In the genomic region with DNA sequence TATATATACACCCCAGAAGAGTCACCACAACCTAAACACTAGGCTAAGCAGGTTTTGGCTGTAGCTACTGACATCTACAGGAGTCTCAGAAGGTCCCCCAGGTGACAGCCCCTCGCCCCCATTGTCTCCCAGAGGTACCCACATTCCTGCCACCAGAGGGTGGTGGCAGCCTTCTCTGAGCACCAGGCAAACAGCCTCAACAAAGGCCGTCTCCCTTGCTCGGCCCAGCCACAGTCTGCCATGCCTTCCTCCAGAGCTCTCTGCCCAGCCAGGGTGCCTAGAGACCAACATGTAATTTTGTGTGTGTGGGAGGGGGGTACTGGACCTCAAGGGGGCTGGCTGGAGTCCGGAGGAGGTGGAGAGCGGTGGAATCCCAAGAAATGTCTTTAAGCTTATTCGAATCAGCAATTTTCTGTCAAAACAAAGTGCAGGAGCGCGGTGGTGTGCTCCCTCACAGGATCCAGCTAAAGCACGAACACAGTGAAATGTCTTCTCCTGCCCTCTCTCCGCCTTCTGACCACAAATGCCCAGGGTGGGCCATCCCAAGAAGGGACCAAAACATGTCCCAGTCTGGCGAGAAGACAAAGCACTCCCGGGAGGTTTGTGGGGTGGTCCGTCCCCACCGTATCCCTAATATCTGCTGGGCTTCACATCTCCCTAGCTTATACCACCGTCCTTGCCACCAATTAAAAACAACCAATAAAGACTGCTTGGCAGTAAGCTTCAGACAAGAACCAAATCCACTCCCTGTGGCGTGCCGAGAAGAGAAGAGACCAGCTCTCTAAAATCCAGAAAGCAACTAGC, we compare ENCODE assay signal across 8 mouse cellular contexts.
DNase-seq lines count a peak whose midpoint lies in the region; ATAC-seq and TF ChIP-seq lines count a peak whose summit lies in the region.
"Had no signal": no experiment of that assay in that cellular context is flagged by ENCODE, and none has a peak within 500 bp of the region (broad histone marks: within the 10 kb centered on the region; RNA-seq: fewer than 3 reads in every experiment).

No protein-coding gene starts in this region.

- no peaks in the 10 kb centered on the region for H3K36me3 ChIP-seq in ES-E14 (ENCODE audit: control insufficient read depth, insufficient read depth, low read length, poor library complexity, severe bottlenecking)
- H3K36me3 ChIP-seq in intestine, postnatal 0 days (ENCODE audit: control insufficient read depth, insufficient read depth): peaks cover 6% of the 10 kb centered on the region; the same call in 1 of the 2 replicates

- WGBS in intestine, postnatal 0 days: 53% methylated on average over 17 of the region's 17 CpGs

- H3K27me3 ChIP-seq in intestine, postnatal 0 days (replicated peaks; ENCODE audit: control insufficient read depth, insufficient read depth, low read length): no peaks in the 10 kb centered on the region

- peak; percentile 94 for TF ChIP-seq CTCF in intestine, postnatal 0 days (IDR thresholded peaks at IDR 0.05; ENCODE audit: low read depth)

- peak; percentile 24; the same call in 1 of the 2 replicates for ATAC-seq in intestine, postnatal 0 days
- no peak for ATAC-seq in frontal cortex, adult (ENCODE audit: low TSS enrichment)

- H3K4me1 ChIP-seq in ES-E14 (ENCODE audit: control insufficient read depth in 2 of 2, insufficient read depth in 2 of 2, low read length in 2 of 2, poor library complexity in 1 of 2): peaks cover 6 to 33% of the 10 kb centered on the region in 2 experiments; a peak in 3 of 4 replicates
- H3K4me1 ChIP-seq in intestine, postnatal 0 days (replicated peaks; ENCODE audit: control insufficient read depth, insufficient read depth, low read length): 0 out of 2 replicates have a peak, but pooled peaks cover 15% of the 10 kb centered on the region

- H3K27ac ChIP-seq in ES-E14 (ENCODE audit: insufficient read depth, low read depth, low read length, poor library complexity, severe bottlenecking): no peak overlapping the region
- H3K27ac ChIP-seq in intestine, postnatal 0 days (ENCODE audit: low read depth, low read length): peak overlapping the region; percentile 21; the same call in 1 of the 2 replicates

- peak; percentile 56 for DNase-seq in ES-E14 (ENCODE audit: low read depth, low spot score)
- peak; percentile 81 for DNase-seq in adrenal gland, postnatal 10 days
- DNase-seq in gastrocnemius, postnatal 10 days: peak; percentile 60
- DNase-seq in lung, adult 18-20 months: peak; percentile 67 to 78
- peak; percentile 62 for DNase-seq in ovary, postnatal 14 days (ENCODE audit: low spot score)

- in situ Hi-C loops in ES-E14 (cut with MboI; ENCODE audit: low sequenced_read_pairs in 2 of 2, unreplicated experiment in 2 of 2): no loop called here

- H3K9ac ChIP-seq in ES-E14 (ENCODE audit: insufficient read depth, low read depth, low read length, poor library complexity, severe bottlenecking): no peak overlapping the region; the same call in 1 of the 2 replicates
- 0 out of 2 replicates have a peak overlapping the region, but pooled peaks have one; percentile 22 for H3K9ac ChIP-seq in intestine, postnatal 0 days (ENCODE audit: low read depth, low read length)

- no peak overlapping the region; the same call in 1 of the 2 replicates for H3K4me2 ChIP-seq in intestine, postnatal 0 days (replicated peaks; ENCODE audit: low read depth)

- no peaks in the 10 kb centered on the region for H3K9me3 ChIP-seq in ES-E14 (ENCODE audit: control insufficient read depth, insufficient read depth, low read depth, low read length)
- no peaks in the 10 kb centered on the region for H3K9me3 ChIP-seq in intestine, postnatal 0 days (ENCODE audit: control insufficient read depth)

- H3K4me3 ChIP-seq in ES-E14 (ENCODE audit: insufficient read depth in 1 of 2, low read depth in 1 of 2, low read length in 2 of 2, poor library complexity in 1 of 2, severe bottlenecking in 1 of 2): no peak overlapping the region
- H3K4me3 ChIP-seq in intestine, postnatal 0 days (ENCODE audit: low read depth, low read length): no peak overlapping the region
- H3K4me3 ChIP-seq: erythroblast, embryonic 14.5 days had no signal

TF ChIP-seq in ES-E14, 5 proteins besides CTCF, POLR2A, EP300 and RAD21:
- TF ChIP-seq HCFC1 (IDR thresholded peaks at IDR 0.05; ENCODE audit: borderline replicate concordance, insufficient read depth, low read length): no peak
- no peak for TF ChIP-seq ZC3H11A (IDR thresholded peaks at IDR 0.05; ENCODE audit: borderline replicate concordance, low read depth, low read length)
- no peak for TF ChIP-seq CHD2 (IDR thresholded peaks at IDR 0.05; ENCODE audit: low read depth, low read length)
- no peak for TF ChIP-seq MAFK (IDR thresholded peaks at IDR 0.05; ENCODE audit: insufficient read depth, low read depth, low read length)
- TF ChIP-seq ZNF384 (IDR thresholded peaks at IDR 0.05; ENCODE audit: low read depth, low read length): no peak
